Mouse (Mus musculus): ENCODE measurements around the gene Zfp821. TPM values are rescaled to one million over a fixed set of nuclear protein-coding genes. Genes with fewer than 3 reads are reported as not detected.
A peak's percentile ranks its signal among the peaks of the same experiment; 100 is the strongest.

Gene Zfp821
- total and polyA plus RNA-seq, 3 experiments: 3.4 to 5.2 (median 5.1) TPM

DNA sequence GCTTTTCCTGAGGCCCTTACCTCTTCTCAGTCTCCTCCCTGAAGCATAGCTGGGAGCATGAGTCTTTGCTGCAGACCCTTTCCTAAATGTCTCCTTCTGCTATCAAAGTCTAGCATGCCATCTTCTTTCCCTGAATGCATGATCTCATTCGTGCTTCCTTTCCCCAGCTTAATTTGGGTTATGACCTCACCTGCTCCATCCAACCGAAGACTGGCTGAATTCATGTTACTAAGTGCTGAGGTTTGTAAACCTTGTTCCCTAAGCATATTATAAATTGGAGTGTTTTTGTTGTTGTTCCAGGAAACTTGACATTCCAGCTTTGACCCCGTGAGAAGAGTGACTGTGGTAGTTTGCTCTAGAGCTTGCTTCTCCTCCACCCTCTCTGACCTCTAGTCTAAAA lies 28.7 kb downstream of the Zfp821 start:
- TF ChIP-seq MAFK (IDR thresholded peaks at IDR 0.05; ENCODE audit: insufficient replicate concordance, low read length) (no peak), MEF2A (IDR thresholded peaks at IDR 0.05; ENCODE audit: borderline replicate concordance, low read depth, low read length) (peak; percentile 31; the same call in 1 of the 2 replicates)
- Histone ChIP-seq H3K36me3 (replicated peaks in 1 of 2; ENCODE audit: control insufficient read depth in 1 of 2, insufficient read depth in 1 of 2, low read length in 1 of 2) (peaks cover 40 to 62% of the 10 kb centered on the region in 2 experiments), H3K9me3 (replicated peaks; ENCODE audit: low read length) (no peaks in the 10 kb centered on the region), H3K27ac (ENCODE audit: insufficient read depth, low read depth) (no peak overlapping the region), H3K4me2 (ENCODE audit: insufficient read depth, low read depth, poor library complexity, severe bottlenecking) (no peak overlapping the region), H3K4me3 (replicated peaks in 1 of 3; ENCODE audit: low read depth in 2 of 3, low read length in 2 of 3, poor library complexity in 1 of 3) (no peak overlapping the region), H3K79me2 (replicated peaks; ENCODE audit: control insufficient read depth, extremely low read depth, insufficient read depth, poor library complexity, severe bottlenecking) (peaks cover 24% of the 10 kb centered on the region), H3K27me3 (replicated peaks) (no peaks in the 10 kb centered on the region), H3K4me1 (ENCODE audit: control insufficient read depth in 1 of 2, insufficient read depth in 2 of 2) (peaks cover 2 to 49% of the 10 kb centered on the region in 2 experiments; a peak in 3 of 4 replicates), H3K9ac (ENCODE audit: insufficient read depth, low read depth) (no peak overlapping the region)
- in situ Hi-C loops (cut with MboI; ENCODE audit: low pct_ligation_motif_present, low pct_unique_long_range_greater_than_20kb, low sequenced_read_pairs): no loop called here
- DNase-seq (ENCODE audit: extremely low read depth): no peak
- dilution Hi-C loops (cut with MboI; ENCODE audit: extremely low pct_ligation_motif_present, extremely low pct_unique_long_range_greater_than_20kb, low sequenced_read_pairs): no loop called here

DNA sequence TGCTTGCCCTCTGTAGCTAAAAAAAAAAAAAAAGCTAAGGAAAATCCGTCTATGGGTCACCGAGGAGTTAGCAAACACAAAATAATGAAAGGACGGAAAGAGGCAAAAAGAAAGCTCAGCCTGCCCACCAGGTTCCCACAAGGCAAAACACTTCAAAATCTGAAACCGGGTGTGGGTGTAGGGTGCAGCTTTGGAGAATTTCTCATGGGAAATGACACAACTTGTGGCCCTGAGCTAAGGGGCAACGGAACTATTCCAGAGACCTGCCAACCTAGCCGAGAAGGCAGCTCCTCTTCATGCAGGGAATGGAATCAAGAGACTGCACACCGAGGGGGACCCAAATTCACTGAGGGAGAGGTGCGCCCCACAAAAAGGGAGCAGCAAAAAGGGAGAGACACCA lies 31.5 kb downstream of the Zfp821 start:
- DNase-seq (ENCODE audit: extremely low read depth): no peak
- peak overlapping the region; percentile 85 for H3K9ac ChIP-seq (ENCODE audit: insufficient read depth, low read depth)
- dilution Hi-C loops (cut with MboI; ENCODE audit: extremely low pct_ligation_motif_present, extremely low pct_unique_long_range_greater_than_20kb, low sequenced_read_pairs): no loop called here
- H3K27ac ChIP-seq (ENCODE audit: insufficient read depth, low read depth): peak overlapping the region; percentile 22; the same call in 1 of the 2 replicates
- no peaks in the 10 kb centered on the region for H3K9me3 ChIP-seq (replicated peaks; ENCODE audit: low read length)
- peaks cover 24% of the 10 kb centered on the region for H3K79me2 ChIP-seq (replicated peaks; ENCODE audit: control insufficient read depth, extremely low read depth, insufficient read depth, poor library complexity, severe bottlenecking)
- H3K36me3 ChIP-seq (replicated peaks in 1 of 2; ENCODE audit: control insufficient read depth in 1 of 2, insufficient read depth in 1 of 2, low read length in 1 of 2): peaks cover 28 to 34% of the 10 kb centered on the region in 2 experiments
- H3K27me3 ChIP-seq (replicated peaks): no peaks in the 10 kb centered on the region
- TF ChIP-seq ZNF384 (IDR thresholded peaks at IDR 0.05; ENCODE audit: low read depth, low read length) (peak; percentile 49; the same call in 1 of the 2 replicates), KAT2A (IDR thresholded peaks at IDR 0.05; ENCODE audit: insufficient replicate concordance, low read length) (no peak), MXI1 (IDR thresholded peaks at IDR 0.05; ENCODE audit: low read depth, low read length) (0 out of 2 replicates have a peak, but pooled peaks have one; percentile 26), SIN3A (IDR thresholded peaks at IDR 0.05; ENCODE audit: low read length) (peak; percentile 63; the same call in 1 of the 2 replicates), CHD1 (IDR thresholded peaks at IDR 0.05; ENCODE audit: low read depth, low read length) (peak; percentile 76; the same call in 1 of the 2 replicates), CHD2 (IDR thresholded peaks at IDR 0.05; ENCODE audit: low read length) (no peak), JUND (conservative IDR thresholded peaks at IDR 0.05; ENCODE audit: low read depth, low read length) (no peak), RAD21 (IDR thresholded peaks at IDR 0.05; ENCODE audit: low read depth, low read length) (no peak), GABPA (IDR thresholded peaks at IDR 0.05; ENCODE audit: insufficient replicate concordance, low read depth, low read length) (no peak), BHLHE40 (IDR thresholded peaks at IDR 0.05; ENCODE audit: low read depth, low read length) (no peak), MAX (IDR thresholded peaks at IDR 0.05; ENCODE audit: low read length) (no peak), NELFE (IDR thresholded peaks at IDR 0.05; ENCODE audit: low read depth, low read length) (no peak)
- H3K4me1 ChIP-seq (ENCODE audit: control insufficient read depth in 1 of 2, insufficient read depth in 2 of 2): peaks cover 0 to 25% of the 10 kb centered on the region in 2 experiments; a peak in 3 of 4 replicates
- H3K4me2 ChIP-seq (ENCODE audit: insufficient read depth, low read depth, poor library complexity, severe bottlenecking): peak overlapping the region; percentile 98
- H3K4me3 ChIP-seq (replicated peaks in 1 of 3; ENCODE audit: low read depth in 2 of 3, low read length in 2 of 3, poor library complexity in 1 of 3): peak overlapping the region; percentile 85 to 98 (median 94)
- in situ Hi-C loops (cut with MboI; ENCODE audit: low pct_ligation_motif_present, low pct_unique_long_range_greater_than_20kb, low sequenced_read_pairs): no loop called here

All from CH12.LX (cell line).